Mouse (Mus musculus) midbrain, embryonic 10.5 days (tissue): ENCODE data around the gene Degs2. TPM values are rescaled to one million over a fixed set of nuclear protein-coding genes. Genes with fewer than 3 reads are reported as not detected.
"Not testable (repeated sequence)": the region's sequence is repeated elsewhere in the genome, so short reads cannot be mapped to it uniquely, and the experiment has no call there.

Experiments
- DNase-seq: peaks from one replicate; pipeline ENCODE4 v3.0.0-alpha.2; 2017; ENCODE audit warnings: low spot score
- H3K27ac ChIP-seq: fragments of 300-500 bp; sonication (generic); replicated peaks from 2 replicates; pipeline ENCODE4 v1.5.1; 2016; ENCODE audit warnings: mild to moderate bottlenecking
- H3K27me3 ChIP-seq: fragments of 300-500 bp; sonication (generic); 2 replicates; pipeline ENCODE4 v1.6.1; 2016; ENCODE audit warnings: low read depth, mild to moderate bottlenecking; ENCODE audit not compliant: poor library complexity, severe bottlenecking
- H3K36me3 ChIP-seq: fragments of 300-500 bp; sonication (generic); 2 replicates; pipeline ENCODE4 v1.6.1; 2016; ENCODE audit warnings: mild to moderate bottlenecking, moderate library complexity
- H3K4me1 ChIP-seq: fragments of 300-500 bp; sonication (generic); 2 replicates; pipeline ENCODE4 v1.6.1; 2016
- H3K4me3 ChIP-seq: fragments of 300-500 bp; sonication (generic); 2 replicates; pipeline ENCODE4 v1.5.1; 2016; ENCODE audit warnings: mild to moderate bottlenecking, moderate library complexity
- H3K9me3 ChIP-seq: fragments of 300-500 bp; sonication (generic); replicated peaks from 2 replicates; pipeline ENCODE4 v1.6.1; 2016; ENCODE audit warnings: mild to moderate bottlenecking
- WGBS: fragments of 180-500 bp; shearing (Covaris S2); methylation state at CpG from one replicate; pipeline ENCODE4 v1.1.7; 2016; 5-methylcytosine and 5-hydroxymethylcytosine counted together
- polyA plus RNA-seq: library from polyadenylated mRNA; unstranded; fragments of >200 nt; fragmentation: Nextera tagmentation; extraction: Ambion mirVana; gene quantifications from 2 replicates; pipeline ENCODE4 v1.2.1, GENCODE M21; 2016

Degs2 gene
- polyA plus RNA-seq, 1 experiment from 2014 or later: 1.1 TPM

- DNase-seq: no peak
Observed at GRCm38 (mm10) chr12:108715854-108716253, 13.7 kb upstream of the Degs2 start.

GRCm38 (mm10) chr12:108713972-108714371 is 11.9 kb upstream of the Degs2 start:
- H3K4me3 ChIP-seq, DNase-seq, H3K36me3 ChIP-seq, H3K9me3 ChIP-seq, H3K4me1 ChIP-seq, H3K27ac ChIP-seq, H3K27me3 ChIP-seq: not testable (repeated sequence)
- WGBS: 96% methylated on average over 14 of the region's 14 CpGs

More at GRCm38 (mm10) chr12:108715854-108716253, 13.7 kb upstream of the Degs2 start:
- no peaks in the 10 kb centered on the region for H3K4me1 ChIP-seq
- WGBS: 82% methylated on average over 5 of the region's 5 CpGs
- H3K27me3 ChIP-seq: no peaks in the 10 kb centered on the region
- H3K36me3 ChIP-seq: no peaks in the 10 kb centered on the region
- H3K9me3 ChIP-seq: no peaks in the 10 kb centered on the region
- no peak overlapping the region for H3K27ac ChIP-seq
- no peak overlapping the region for H3K4me3 ChIP-seq

DNA sequence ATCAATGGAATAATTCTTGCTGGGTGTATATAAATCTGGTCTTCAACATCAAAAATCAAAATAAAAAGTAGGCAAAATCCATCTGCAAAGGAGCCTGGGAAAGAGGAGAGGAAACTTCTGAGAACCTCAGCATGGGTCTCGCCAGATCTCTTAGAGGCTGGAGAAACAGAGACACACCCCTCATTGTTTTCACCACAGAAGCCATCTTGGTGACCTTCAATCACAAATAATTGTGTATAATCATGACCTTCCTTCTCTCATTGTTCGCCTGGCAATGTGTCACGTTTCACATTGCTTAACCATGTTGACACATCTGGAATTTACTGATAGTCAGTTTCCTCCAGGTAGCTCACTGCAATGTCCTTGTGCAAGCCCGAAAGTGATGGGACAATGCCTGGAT is 10.4 kb upstream of the Degs2 start:
- H3K4me3 ChIP-seq: no peak overlapping the region
- H3K27ac ChIP-seq: no peak overlapping the region
- 89% methylated on average over 4 of the region's 4 CpGs for WGBS
- no peaks in the 10 kb centered on the region for H3K36me3 ChIP-seq
- H3K27me3 ChIP-seq: no peaks in the 10 kb centered on the region
- DNase-seq: no peak
- no peaks in the 10 kb centered on the region for H3K9me3 ChIP-seq
- H3K4me1 ChIP-seq: no peaks in the 10 kb centered on the region

GRCm38 (mm10) chr12:108710861-108711615 is 8.9 kb upstream of the Degs2 start:
- Histone ChIP-seq H3K4me3 (no peak overlapping the region), H3K27ac (no peak overlapping the region), H3K27me3 (no peaks in the 10 kb centered on the region), H3K9me3 (no peaks in the 10 kb centered on the region), H3K4me1 (no peaks in the 10 kb centered on the region), H3K36me3 (no peaks in the 10 kb centered on the region)
- DNase-seq: peak; percentile 7
- WGBS: 89% methylated on average over 9 of the region's 9 CpGs

DNA sequence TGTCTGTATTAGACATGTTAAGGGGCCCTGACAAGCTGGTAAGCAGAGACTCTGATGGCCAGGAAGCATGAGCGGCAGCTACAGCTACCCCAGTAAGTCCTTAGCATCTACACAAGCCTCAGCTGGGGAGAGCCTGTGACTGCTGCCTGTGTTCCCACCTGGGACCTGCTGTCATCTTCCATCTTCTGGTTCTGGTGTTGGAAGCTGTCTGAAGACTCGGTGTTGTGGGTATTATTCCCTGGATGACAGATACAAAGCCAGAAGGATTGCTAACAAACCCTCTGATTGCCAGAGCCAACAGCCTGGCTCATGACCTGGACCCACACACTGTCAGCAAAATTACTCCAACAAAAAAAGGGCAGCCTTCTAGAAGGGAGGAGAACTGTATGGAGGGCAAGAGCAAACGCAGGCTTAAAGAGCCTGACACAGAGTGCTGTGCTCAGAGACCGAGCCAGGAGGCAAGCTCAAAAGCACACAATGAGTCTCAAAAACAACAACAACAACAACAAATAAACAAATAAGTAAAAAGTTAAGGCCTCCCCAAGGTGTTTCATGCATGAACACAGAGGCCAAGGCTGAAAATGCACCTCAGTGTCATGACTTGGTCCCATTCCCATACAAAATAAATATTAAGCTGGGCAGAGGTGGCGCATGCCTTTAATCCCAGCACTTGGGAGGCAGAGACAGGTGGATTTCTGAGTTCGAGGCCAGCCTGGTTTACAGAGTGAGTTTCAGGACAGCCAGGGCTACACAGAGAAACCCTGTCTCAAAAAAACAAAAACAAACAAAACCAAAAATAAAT is 8.1 kb upstream of the Degs2 start:
- H3K4me3 ChIP-seq: no peak overlapping the region
- H3K36me3 ChIP-seq: no peaks in the 10 kb centered on the region
- no peaks in the 10 kb centered on the region for H3K27me3 ChIP-seq
- H3K27ac ChIP-seq: no peak overlapping the region
- H3K4me1 ChIP-seq: no peaks in the 10 kb centered on the region
- DNase-seq: no peak
- H3K9me3 ChIP-seq: no peaks in the 10 kb centered on the region
- 91% methylated on average over 6 of the region's 6 CpGs for WGBS

GRCm38 (mm10) chr12:108709386-108709785 is 7.3 kb upstream of the Degs2 start:
- Histone ChIP-seq H3K36me3 (no peaks in the 10 kb centered on the region), H3K9me3 (no peaks in the 10 kb centered on the region), H3K4me1 (no peaks in the 10 kb centered on the region), H3K27me3 (peaks cover 7% of the 10 kb centered on the region; the same call in 1 of the 2 replicates), H3K27ac (no peak overlapping the region), H3K4me3 (no peak overlapping the region)
- 88% methylated on average over 6 of the region's 6 CpGs for WGBS
- DNase-seq: no peak

- Histone ChIP-seq H3K36me3 (no peaks in the 10 kb centered on the region), H3K9me3 (no peaks in the 10 kb centered on the region), H3K4me3 (no peak overlapping the region), H3K4me1 (peaks cover 11% of the 10 kb centered on the region), H3K27me3 (peaks cover 39% of the 10 kb centered on the region), H3K27ac (no peak overlapping the region)
- no peak for DNase-seq
- 51% methylated on average over 7 of the region's 7 CpGs for WGBS
Observed at GRCm38 (mm10) chr12:108706129-108706528, 4.0 kb upstream of the Degs2 start.

DNA sequence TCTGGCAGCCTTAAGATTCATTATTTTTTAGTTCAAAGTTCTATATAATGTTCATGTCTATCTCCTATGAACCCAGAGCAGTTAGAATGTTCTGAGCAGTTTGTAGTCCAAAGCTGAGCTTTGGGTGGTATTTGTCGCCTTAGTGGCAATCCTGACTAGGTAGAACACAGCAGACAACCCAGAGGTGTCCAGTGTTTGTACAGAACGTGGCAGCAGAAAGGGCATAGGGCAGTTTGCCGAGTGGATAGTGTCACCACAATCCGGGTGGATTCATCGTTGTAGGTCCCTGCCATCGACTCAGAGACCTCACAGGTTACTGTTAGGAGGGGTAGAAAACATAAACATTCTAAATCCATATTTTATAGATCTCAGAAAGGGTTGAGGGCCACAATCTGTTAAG is 3.4 kb upstream of the Degs2 start:
- no peak overlapping the region for H3K27ac ChIP-seq
- H3K27me3 ChIP-seq: peaks cover 46% of the 10 kb centered on the region
- DNase-seq: no peak
- H3K9me3 ChIP-seq: no peaks in the 10 kb centered on the region
- H3K36me3 ChIP-seq: no peaks in the 10 kb centered on the region
- no peak overlapping the region for H3K4me3 ChIP-seq
- H3K4me1 ChIP-seq: peaks cover 11% of the 10 kb centered on the region
- 93% methylated on average over 6 of the region's 6 CpGs for WGBS

GRCm38 (mm10) chr12:108701221-108701620 is 894 bp downstream of the Degs2 start:
- no peaks in the 10 kb centered on the region for H3K9me3 ChIP-seq
- no peaks in the 10 kb centered on the region for H3K36me3 ChIP-seq
- no peak for DNase-seq
- no peak overlapping the region for H3K27ac ChIP-seq
- no peak overlapping the region for H3K4me3 ChIP-seq
- peaks cover 16% of the 10 kb centered on the region for H3K4me1 ChIP-seq
- 70% methylated on average over 2 of the region's 2 CpGs for WGBS
- peaks cover 55% of the 10 kb centered on the region for H3K27me3 ChIP-seq

DNA sequence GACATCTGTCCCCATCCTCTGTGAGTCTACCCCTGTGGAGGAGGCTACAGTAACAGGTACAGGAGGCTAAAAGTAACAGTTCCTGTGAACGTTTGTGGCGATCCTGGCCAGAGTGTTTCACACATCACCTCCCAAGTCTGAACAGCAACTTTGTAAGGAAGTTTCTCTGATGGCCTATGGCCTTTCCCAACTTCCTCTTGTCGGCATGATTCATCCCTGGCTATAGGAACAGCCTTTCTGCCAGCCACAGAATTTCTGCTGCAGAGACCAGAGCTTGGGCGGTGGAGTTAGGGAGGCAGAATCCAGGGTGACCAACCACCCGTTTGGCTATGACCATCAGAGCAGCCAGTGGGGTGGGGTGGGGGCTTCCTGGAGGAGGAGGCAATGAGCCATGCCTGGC is 2.1 kb downstream of the Degs2 start:
- H3K36me3 ChIP-seq: no peaks in the 10 kb centered on the region
- no peak overlapping the region for H3K4me3 ChIP-seq
- DNase-seq: no peak
- 77% methylated on average over 5 of the region's 5 CpGs for WGBS
- peaks cover 16% of the 10 kb centered on the region for H3K4me1 ChIP-seq
- no peaks in the 10 kb centered on the region for H3K9me3 ChIP-seq
- no peak overlapping the region for H3K27ac ChIP-seq
- H3K27me3 ChIP-seq: peaks cover 55% of the 10 kb centered on the region

GRCm38 (mm10) chr12:108699576-108699975 is 2.5 kb downstream of the Degs2 start:
- 87% methylated on average over 10 of the region's 10 CpGs for WGBS
- DNase-seq: no peak
- Histone ChIP-seq H3K4me3 (no peak overlapping the region), H3K4me1 (peaks cover 16% of the 10 kb centered on the region), H3K9me3 (no peaks in the 10 kb centered on the region), H3K27me3 (peaks cover 51% of the 10 kb centered on the region), H3K36me3 (no peaks in the 10 kb centered on the region), H3K27ac (no peak overlapping the region)

GRCm38 (mm10) chr12:108698697-108699471 is 3.2 kb downstream of the Degs2 start:
- no peak for DNase-seq
- H3K9me3 ChIP-seq: no peaks in the 10 kb centered on the region
- no peak overlapping the region for H3K4me3 ChIP-seq
- no peak overlapping the region for H3K27ac ChIP-seq
- no peaks in the 10 kb centered on the region for H3K36me3 ChIP-seq
- H3K4me1 ChIP-seq: peaks cover 16% of the 10 kb centered on the region
- 80% methylated on average over 11 of the region's 11 CpGs for WGBS
- peaks cover 44% of the 10 kb centered on the region for H3K27me3 ChIP-seq
